Mouse (Mus musculus) midbrain, embryonic 13.5 days (tissue): ENCODE measurements around the gene Rpp25l. TPM values are rescaled to one million over a fixed set of nuclear protein-coding genes. Genes with fewer than 3 reads are reported as not detected.
A peak's percentile ranks its signal among the peaks of the same experiment; 100 is the strongest.

Experiments
- ATAC-seq: fragments of 200-750 bp; cut with Nextera tagmentation; 2 replicates; pipeline ENCODE4 v1.8.0; 2017; ENCODE audit warnings: mild to moderate bottlenecking, moderate TSS enrichment, moderate library complexity
- H3K27ac ChIP-seq: fragments of 300-500 bp; sonication (generic); 2 replicates; pipeline ENCODE4 v1.5.1; 2015; ENCODE audit warnings: inconsistent platforms, mild to moderate bottlenecking, moderate library complexity
- H3K27me3 ChIP-seq: fragments of 300-500 bp; sonication (generic); 2 replicates; pipeline ENCODE4 v1.6.1; 2015; ENCODE audit warnings: mild to moderate bottlenecking, inconsistent platforms
- H3K36me3 ChIP-seq: fragments of 300-500 bp; sonication (generic); 2 replicates; pipeline ENCODE4 v1.6.1; 2015; ENCODE audit warnings: mild to moderate bottlenecking, inconsistent platforms
- H3K4me1 ChIP-seq: fragments of 300-500 bp; sonication (generic); replicated peaks from 2 replicates; pipeline ENCODE4 v1.6.1; 2015; ENCODE audit warnings: inconsistent platforms
- H3K4me2 ChIP-seq: fragments of 300-500 bp; sonication (generic); replicated peaks from 2 replicates; pipeline ENCODE4 v1.6.1; 2015; ENCODE audit warnings: moderate library complexity, mild to moderate bottlenecking, inconsistent platforms
- H3K4me3 ChIP-seq: fragments of 300-500 bp; sonication (generic); replicated peaks from 2 replicates; pipeline ENCODE4 v1.5.1; 2015; ENCODE audit warnings: mild to moderate bottlenecking, inconsistent platforms
- H3K9ac ChIP-seq: fragments of 300-500 bp; sonication (generic); replicated peaks from 2 replicates; pipeline ENCODE4 v1.6.1; 2015; ENCODE audit warnings: mild to moderate bottlenecking, inconsistent platforms
- H3K9me3 ChIP-seq: fragments of 300-500 bp; sonication (generic); 2 replicates; pipeline ENCODE4 v1.6.1; 2016; ENCODE audit warnings: mild to moderate bottlenecking, inconsistent platforms
- WGBS: fragments of 180-500 bp; shearing (Covaris S2); methylation state at CpG from one replicate; pipeline ENCODE4 v1.1.7; 2015; 5-methylcytosine and 5-hydroxymethylcytosine counted together
- polyA plus RNA-seq: library from polyadenylated mRNA; unstranded; fragments of >200 nt; fragmentation: Nextera tagmentation; extraction: Ambion mirVana; gene quantifications from 2 replicates; pipeline ENCODE4 v1.2.1, GENCODE M21; 2015

The Rpp25l gene
- polyA plus RNA-seq, 1 experiment from 2014 or later: 67.4 TPM

- Histone ChIP-seq H3K36me3 (peaks cover 45% of the 10 kb centered on the region), H3K9ac (0 out of 2 replicates have a peak overlapping the region, but pooled peaks have one; percentile 14), H3K4me1 (peaks cover 79% of the 10 kb centered on the region), H3K4me3 (no peak overlapping the region), H3K27me3 (no peaks in the 10 kb centered on the region), H3K4me2 (no peak overlapping the region), H3K9me3 (no peaks in the 10 kb centered on the region), H3K27ac (peak overlapping the region; percentile 14; the same call in 1 of the 2 replicates)
- 86% methylated on average over 11 of the region's 11 CpGs for WGBS
- ATAC-seq: no peak
Observed at GRCm38 (mm10) chr4:41662723-41663122, 50.6 kb downstream of the Rpp25l start.

Other genes starting within 250 kb of the Rpp25l start
- 5.2 and 6.3 TPM in 2 replicates for gene Kif24, start 248.6 kb downstream of the Rpp25l start, polyA plus RNA-seq
- 62.0 and 62.7 TPM in 2 replicates for gene Nudt2, start 248.4 kb downstream of the Rpp25l start, polyA plus RNA-seq
- 5.5 and 5.7 TPM in 2 replicates for gene AI464131, start 210.5 kb downstream of the Rpp25l start, polyA plus RNA-seq
- gene 1110017D15Rik, start 196.2 kb downstream of the Rpp25l start, polyA plus RNA-seq: 8.3 and 8.5 TPM in 2 replicates
- gene Fam219a, start 144.0 kb downstream of the Rpp25l start, polyA plus RNA-seq: 13.1 and 18.8 TPM in 2 replicates
- gene Dnaic1, start 143.8 kb downstream of the Rpp25l start, polyA plus RNA-seq: 2.4 and 2.7 TPM in 2 replicates
- gene Enho, start 73.2 kb downstream of the Rpp25l start, polyA plus RNA-seq: 81.6 and 92.1 TPM in 2 replicates
- 27.6 and 32.7 TPM in 2 replicates for gene Cntfr, start 16.4 kb downstream of the Rpp25l start, polyA plus RNA-seq
- gene Il11ra1, start 13.5 kb downstream of the Rpp25l start, polyA plus RNA-seq: 34.0 and 34.9 TPM in 2 replicates
- 270 and 278 TPM in 2 replicates for gene Dctn3, start 9.6 kb upstream of the Rpp25l start, polyA plus RNA-seq
- 0.26 and 0.32 TPM in 2 replicates for gene Arid3c, start 17.6 kb upstream of the Rpp25l start, polyA plus RNA-seq
- 29.7 and 30.0 TPM in 2 replicates for gene Galt, start 41.7 kb upstream of the Rpp25l start, polyA plus RNA-seq
- gene Sigmar1, start 42.6 kb upstream of the Rpp25l start, polyA plus RNA-seq: 47.9 and 49.9 TPM in 2 replicates
- gene Ccl27a, start 60.7 kb upstream of the Rpp25l start, polyA plus RNA-seq: 235 and 237 TPM in 2 replicates
- gene Gm21541, start 190.1 kb upstream of the Rpp25l start, polyA plus RNA-seq: not detected in 2 replicates
- gene Gm20878, start 228.0 kb upstream of the Rpp25l start, polyA plus RNA-seq: 7.8 and 8.7 TPM in 2 replicates